Mouse (Mus musculus): ENCODE results near the gene Islr2. TPM values are rescaled to one million over a fixed set of nuclear protein-coding genes. Genes with fewer than 3 reads are reported as not detected.

Gene Islr2
- polyA plus RNA-seq, 1 experiment = 0.90 TPM

DNA sequence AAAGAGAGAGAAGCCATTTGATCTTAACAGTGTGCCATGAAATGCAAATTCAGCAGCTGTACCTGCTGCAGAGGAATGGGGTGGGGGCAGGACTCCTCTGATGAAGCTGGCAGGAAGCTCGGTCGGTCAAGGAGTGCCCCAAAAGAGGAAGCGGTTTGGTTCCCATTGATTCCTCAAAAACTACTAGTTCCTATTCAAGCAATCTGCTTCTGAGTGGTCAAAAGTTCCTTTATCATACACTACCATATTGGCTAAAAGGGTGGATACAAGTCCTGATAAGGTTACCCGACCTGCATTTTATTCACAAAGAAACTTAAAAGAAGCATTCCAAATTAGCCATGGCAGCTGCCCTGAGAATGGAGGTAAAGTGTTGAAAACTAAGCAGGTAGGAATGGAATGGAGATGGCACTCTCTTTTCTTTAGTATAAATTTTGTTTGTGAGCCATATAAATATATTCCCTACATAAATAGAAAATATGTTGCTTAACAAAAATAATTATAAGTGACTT lies 42.0 kb upstream of the Islr2 start:
- Histone ChIP-seq H3K4me3 (replicated peaks; ENCODE audit: extremely low read depth, low read depth, low read length) (no peak overlapping the region), H3K4me1 (ENCODE audit: control insufficient read depth, insufficient read depth, low read length) (peaks cover 20% of the 10 kb centered on the region)
- no peak for TF ChIP-seq CTCF (IDR thresholded peaks at IDR 0.05; ENCODE audit: insufficient read depth, low read length)
- TF ChIP-seq POLR2A (IDR thresholded peaks at IDR 0.05; ENCODE audit: borderline replicate concordance, extremely low read depth, low read depth, low read length) = no peak
- 40% methylated on average over 4 of the region's 4 CpGs for WGBS
- DNase-seq = no peak

DNA sequence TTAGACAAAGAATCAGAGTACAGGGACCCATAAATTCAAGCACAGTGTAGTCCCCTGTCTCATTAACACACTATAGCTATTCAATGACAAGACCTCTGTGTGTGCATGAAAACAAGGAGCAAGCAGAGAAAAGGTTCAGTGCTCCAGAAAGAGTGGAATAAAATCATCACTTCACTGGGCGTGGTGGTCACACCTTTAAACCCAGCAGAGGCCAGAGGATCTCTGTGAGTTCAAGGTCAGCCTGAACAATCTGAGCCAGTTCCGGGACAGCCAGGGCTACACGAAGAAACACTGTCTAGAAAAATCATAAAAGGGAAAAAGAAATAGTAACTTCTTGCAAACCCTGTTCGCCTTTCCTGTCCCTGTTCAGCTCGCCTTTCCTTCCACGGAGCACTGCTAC lies 39.6 kb upstream of the Islr2 start:
- 76% methylated on average over 6 of the region's 6 CpGs for WGBS
- TF ChIP-seq CTCF (IDR thresholded peaks at IDR 0.05; ENCODE audit: insufficient read depth, low read length) = no peak
- TF ChIP-seq POLR2A (IDR thresholded peaks at IDR 0.05; ENCODE audit: borderline replicate concordance, extremely low read depth, low read depth, low read length) = no peak
- Histone ChIP-seq H3K4me1 (ENCODE audit: control insufficient read depth, insufficient read depth, low read length) (peaks cover 19% of the 10 kb centered on the region), H3K4me3 (replicated peaks; ENCODE audit: extremely low read depth, low read depth, low read length) (no peak overlapping the region)
- DNase-seq = no peak

DNA sequence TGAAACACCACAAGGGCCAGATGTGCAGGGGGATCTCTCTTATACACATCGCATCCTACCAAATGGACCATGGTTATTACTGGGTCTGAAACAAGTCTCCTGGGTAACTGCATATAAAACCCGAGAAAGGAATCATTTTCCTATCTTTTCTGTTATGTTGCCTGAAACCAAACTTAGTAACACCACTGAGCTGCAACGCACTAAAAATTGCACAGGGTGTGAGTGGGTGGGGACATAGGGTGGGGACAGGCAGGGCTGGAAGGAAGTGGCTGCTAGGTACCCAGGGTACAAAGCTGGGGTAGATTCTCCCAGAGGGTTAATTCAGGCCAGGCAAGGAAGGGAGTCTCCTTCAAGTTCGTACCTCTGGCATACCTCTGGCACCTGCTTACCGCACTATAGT lies 38.6 kb upstream of the Islr2 start:
- peaks cover 18% of the 10 kb centered on the region for H3K4me1 ChIP-seq (ENCODE audit: control insufficient read depth, insufficient read depth, low read length)
- TF ChIP-seq POLR2A (IDR thresholded peaks at IDR 0.05; ENCODE audit: borderline replicate concordance, extremely low read depth, low read depth, low read length) = no peak
- DNase-seq = no peak
- WGBS = 65% methylated on average over 5 of the region's 5 CpGs
- H3K4me3 ChIP-seq (replicated peaks; ENCODE audit: extremely low read depth, low read depth, low read length) = no peak overlapping the region

DNA sequence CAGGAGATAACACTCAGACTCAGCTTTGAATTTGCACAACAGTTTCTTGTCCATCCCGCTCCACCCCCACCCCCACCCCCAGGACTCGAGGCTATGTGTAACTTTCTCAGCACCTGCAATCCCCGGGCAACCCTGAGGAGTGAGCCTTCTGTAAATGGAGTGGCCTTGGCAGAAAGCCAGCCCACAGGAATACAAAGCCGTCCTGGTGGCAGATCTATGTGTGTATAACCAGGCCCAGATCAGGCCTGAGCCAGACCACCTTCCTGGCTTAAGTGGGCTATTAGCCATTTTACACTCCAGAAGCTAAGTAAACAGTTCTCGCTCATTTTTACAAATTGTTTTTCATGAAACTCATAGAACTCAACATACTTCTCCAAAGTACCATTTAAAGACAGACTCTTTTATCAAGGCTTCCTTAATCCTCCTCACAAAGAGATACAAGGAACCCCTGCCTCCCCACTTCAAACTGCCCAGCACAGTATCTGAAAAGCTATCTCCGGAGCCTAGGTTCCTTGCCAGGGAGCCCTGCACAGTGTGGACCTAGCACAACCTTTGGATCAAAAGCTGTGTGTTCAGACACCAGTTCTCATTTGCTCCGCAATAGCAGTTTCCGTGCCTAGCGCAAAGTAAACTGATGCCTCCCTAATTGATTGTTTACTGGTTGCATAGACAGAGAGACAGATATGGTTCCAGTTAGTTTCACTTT lies 37.8 kb upstream of the Islr2 start:
- TF ChIP-seq CTCF (IDR thresholded peaks at IDR 0.05; ENCODE audit: insufficient read depth, low read length) = no peak
- no peak for TF ChIP-seq POLR2A (IDR thresholded peaks at IDR 0.05; ENCODE audit: borderline replicate concordance, extremely low read depth, low read depth, low read length)
- DNase-seq = peak; percentile 53
- H3K4me1 ChIP-seq (ENCODE audit: control insufficient read depth, insufficient read depth, low read length) = peaks cover 15% of the 10 kb centered on the region
- 31% methylated on average over 9 of the region's 9 CpGs for WGBS
- H3K4me3 ChIP-seq (replicated peaks; ENCODE audit: extremely low read depth, low read depth, low read length) = no peak overlapping the region

DNA sequence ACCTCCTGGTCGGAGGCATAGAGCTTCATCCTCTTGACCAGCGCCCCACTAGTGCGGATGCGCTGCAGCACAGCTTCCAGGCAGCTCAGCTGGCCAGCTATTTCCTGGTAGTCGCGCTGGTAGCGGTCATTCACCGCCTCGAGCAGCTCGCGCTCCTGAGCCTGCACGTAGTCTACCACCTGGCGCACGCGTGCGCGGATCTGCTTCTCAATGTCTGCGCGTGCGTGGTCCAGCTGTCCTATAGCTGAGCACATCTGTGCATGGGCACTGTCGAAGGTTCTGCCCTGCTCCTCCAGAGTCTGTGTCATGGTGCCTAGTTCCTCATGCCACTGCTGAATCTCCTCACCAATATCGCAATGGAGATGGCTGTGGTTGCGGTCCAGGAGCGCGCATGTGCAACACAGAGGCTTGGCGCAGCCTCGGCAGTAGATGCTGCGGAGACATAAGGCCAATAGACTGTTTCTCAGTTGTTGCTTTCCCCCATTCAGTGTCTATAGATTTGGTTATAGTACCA lies 30.4 kb upstream of the Islr2 start:
- TF ChIP-seq CTCF (IDR thresholded peaks at IDR 0.05; ENCODE audit: insufficient read depth, low read length) = no peak
- no peak for TF ChIP-seq POLR2A (IDR thresholded peaks at IDR 0.05; ENCODE audit: borderline replicate concordance, extremely low read depth, low read depth, low read length)
- Histone ChIP-seq H3K4me3 (replicated peaks; ENCODE audit: extremely low read depth, low read depth, low read length) (no peak overlapping the region), H3K4me1 (ENCODE audit: control insufficient read depth, insufficient read depth, low read length) (peaks cover 10% of the 10 kb centered on the region)
- no peak for DNase-seq
- WGBS = 98% methylated on average over 28 of the region's 28 CpGs

DNA sequence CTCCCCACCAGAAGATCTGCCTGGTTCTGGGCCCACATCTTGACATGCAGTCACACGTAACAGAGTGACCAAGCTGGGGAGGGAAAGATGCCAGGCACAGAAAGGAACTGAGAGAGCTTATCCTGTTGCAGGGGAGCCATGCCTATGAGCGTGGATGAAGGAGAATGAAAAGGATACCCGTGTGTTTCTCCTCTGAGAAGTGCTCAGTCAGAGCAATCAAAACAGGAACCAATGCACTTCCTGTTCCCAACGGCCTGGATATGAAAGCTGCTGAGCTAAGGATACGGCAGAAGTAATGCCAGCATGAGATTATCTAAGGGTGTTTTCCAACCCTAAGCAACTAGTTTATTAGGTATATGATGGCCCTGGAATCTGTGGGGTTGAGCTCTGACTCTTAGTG lies 28.3 kb upstream of the Islr2 start:
- 47% methylated on average over 5 of the region's 5 CpGs for WGBS

DNA sequence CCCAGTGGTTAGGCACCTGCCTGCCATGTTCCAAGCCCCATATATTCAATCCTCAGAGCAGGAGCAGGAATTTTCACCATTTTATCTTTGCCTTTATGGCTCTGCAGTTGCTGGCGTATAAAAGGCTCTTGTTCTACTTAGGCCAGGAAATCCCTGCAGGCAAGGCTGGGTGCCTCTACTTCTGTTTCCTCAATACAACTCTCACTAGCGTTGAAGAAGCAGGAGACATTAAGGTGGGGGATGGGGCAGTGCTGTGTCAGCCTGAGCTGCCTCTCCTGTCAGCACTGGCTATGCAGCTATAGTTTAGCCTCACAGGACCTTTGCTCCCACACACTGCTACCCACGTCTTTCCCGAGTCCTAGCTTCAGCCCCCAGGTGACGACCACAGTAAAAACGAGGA lies 27.6 kb upstream of the Islr2 start:
- 56% methylated on average over 6 of the region's 6 CpGs for WGBS
- TF ChIP-seq POLR2A (IDR thresholded peaks at IDR 0.05; ENCODE audit: borderline replicate concordance, extremely low read depth, low read depth, low read length) = no peak
- no peak for TF ChIP-seq CTCF (IDR thresholded peaks at IDR 0.05; ENCODE audit: insufficient read depth, low read length)
- Histone ChIP-seq H3K4me1 (ENCODE audit: control insufficient read depth, insufficient read depth, low read length) (peaks cover 10% of the 10 kb centered on the region), H3K4me3 (replicated peaks; ENCODE audit: extremely low read depth, low read depth, low read length) (no peak overlapping the region)
- DNase-seq = no peak

More for the DNA sequence above, 28.3 kb upstream of the Islr2 start:
- Histone ChIP-seq H3K4me1 (ENCODE audit: control insufficient read depth, insufficient read depth, low read length) (peaks cover 10% of the 10 kb centered on the region), H3K4me3 (replicated peaks; ENCODE audit: extremely low read depth, low read depth, low read length) (no peak overlapping the region)
- no peak for TF ChIP-seq POLR2A (IDR thresholded peaks at IDR 0.05; ENCODE audit: borderline replicate concordance, extremely low read depth, low read depth, low read length)
- TF ChIP-seq CTCF (IDR thresholded peaks at IDR 0.05; ENCODE audit: insufficient read depth, low read length) = no peak
- no peak for DNase-seq

DNA sequence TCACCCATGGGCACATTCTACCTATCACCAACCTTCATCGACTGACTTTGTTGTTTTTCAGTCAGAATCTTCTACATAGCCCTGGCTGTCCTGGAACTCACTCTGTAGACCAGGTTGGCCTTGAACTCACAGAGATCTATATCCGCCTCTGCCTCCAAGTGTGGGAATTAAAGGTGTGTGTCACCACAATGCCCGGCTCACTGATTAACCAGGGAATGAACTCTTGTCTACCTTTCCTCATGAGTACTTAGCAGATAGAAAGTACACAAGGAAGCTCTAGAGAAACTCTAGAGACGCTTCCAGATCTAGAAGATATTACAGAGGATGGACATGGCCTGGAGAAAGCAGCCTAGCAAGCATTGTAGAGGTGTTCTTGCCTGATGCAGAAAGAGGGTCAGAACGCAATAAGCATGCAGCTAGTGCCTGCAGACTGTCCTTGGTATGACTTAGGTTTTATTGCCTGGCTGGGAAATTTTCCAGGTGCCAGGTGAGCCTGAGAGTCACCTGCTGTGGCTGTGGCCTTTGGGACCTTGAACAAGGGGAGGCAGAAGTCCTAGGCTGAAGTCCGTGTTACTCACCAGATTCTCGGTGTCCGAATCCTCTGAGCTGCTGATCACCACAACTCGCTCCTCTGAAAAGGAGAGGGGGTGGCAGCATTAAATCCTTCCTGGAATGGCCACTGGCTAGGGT lies 24.8 kb upstream of the Islr2 start:
- H3K4me1 ChIP-seq (ENCODE audit: control insufficient read depth, insufficient read depth, low read length) = peaks cover 10% of the 10 kb centered on the region
- 95% methylated on average over 9 of the region's 9 CpGs for WGBS

DNA sequence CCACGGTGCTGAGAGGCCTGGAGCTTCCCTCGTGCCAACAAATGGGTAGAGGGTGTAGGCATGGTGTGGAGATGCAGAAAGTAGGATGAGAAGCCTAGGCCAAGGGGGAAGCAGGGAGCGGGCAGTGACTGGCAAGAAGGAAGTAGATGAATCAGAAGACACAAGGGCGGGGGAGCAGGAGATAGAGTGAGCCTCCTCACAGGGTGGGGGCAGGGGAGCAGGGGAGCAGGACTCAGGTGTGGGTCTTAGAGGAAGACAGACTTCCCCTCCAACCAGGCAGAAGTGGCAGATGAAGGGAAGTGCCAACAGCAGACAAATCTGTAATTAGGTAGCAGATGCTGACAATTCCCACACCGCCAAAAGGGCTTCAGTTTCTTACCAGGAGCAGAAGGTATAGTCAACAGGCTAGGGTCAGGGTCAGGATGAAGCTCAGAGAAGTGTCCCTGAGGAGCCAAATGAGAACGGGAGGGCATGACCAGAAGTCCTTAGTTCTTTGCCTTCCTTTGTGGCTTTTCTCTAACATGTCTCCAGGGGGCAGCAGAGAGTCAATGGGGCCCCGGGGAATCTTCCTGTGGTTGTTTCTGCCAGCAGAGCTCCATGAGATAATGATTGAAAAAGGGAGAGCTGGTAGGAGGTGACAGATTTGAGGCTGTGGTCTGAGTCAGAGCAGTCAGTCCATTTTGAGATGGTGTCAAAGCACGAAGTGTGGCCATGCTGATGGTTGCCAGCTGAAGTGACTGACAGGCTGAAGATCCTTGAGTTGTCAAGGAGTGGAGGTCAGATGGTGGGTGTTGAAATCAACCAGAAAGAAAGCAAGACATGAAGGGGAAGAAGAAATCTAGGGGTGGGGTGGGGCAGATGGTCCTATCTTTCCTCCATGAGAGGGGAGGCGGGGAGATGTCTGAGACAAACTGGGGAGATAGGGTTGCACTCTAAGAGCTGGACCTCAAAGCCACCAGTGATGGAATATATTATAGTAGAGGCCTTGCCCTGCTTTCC lies 22.1 kb upstream of the Islr2 start:
- peak; percentile 63 for TF ChIP-seq CTCF (IDR thresholded peaks at IDR 0.05; ENCODE audit: insufficient read depth, low read length)
- no peak for TF ChIP-seq POLR2A (IDR thresholded peaks at IDR 0.05; ENCODE audit: borderline replicate concordance, extremely low read depth, low read depth, low read length)
- WGBS = 62% methylated on average over 9 of the region's 9 CpGs
- peak; percentile 55 for DNase-seq
- Histone ChIP-seq H3K4me1 (ENCODE audit: control insufficient read depth, insufficient read depth, low read length) (no peaks in the 10 kb centered on the region), H3K4me3 (replicated peaks; ENCODE audit: extremely low read depth, low read depth, low read length) (no peak overlapping the region)

More for the DNA sequence above, 24.8 kb upstream of the Islr2 start:
- DNase-seq = no peak
- H3K4me3 ChIP-seq (replicated peaks; ENCODE audit: extremely low read depth, low read depth, low read length) = no peak overlapping the region
- TF ChIP-seq CTCF (IDR thresholded peaks at IDR 0.05; ENCODE audit: insufficient read depth, low read length) (no peak), POLR2A (IDR thresholded peaks at IDR 0.05; ENCODE audit: borderline replicate concordance, extremely low read depth, low read depth, low read length) (no peak)

Data from lung, adult 2 months (tissue).